ENCODE assay signal across 8 mouse cellular contexts in genomic region chr7:98656531-98657221, GRCm38 (mm10). TPM values are rescaled to one million over a fixed set of nuclear protein-coding genes. Genes with fewer than 3 reads are reported as not detected.
DNase-seq lines count a peak whose midpoint lies in the region; ATAC-seq and TF ChIP-seq lines count a peak whose summit lies in the region.

Emsy (minus strand) TSS chr7:98656783.

- ATAC-seq in activated CD4-positive, CD25-positive, alpha-beta regulatory T cell, adult 4 months: peak; percentile 84

- H3K9me3 ChIP-seq in megakaryocyte, embryonic 14.5 days: no peaks in the 10 kb centered on the region

- H3K27ac ChIP-seq in cortical plate, adult 2 months (ENCODE audit: insufficient read depth, low read length): peak within 1 kb of the TSS; percentile 78

- peaks cover 1% of the 10 kb centered on the region; the same call in 1 of the 2 replicates for H3K4me1 ChIP-seq in cortical plate, adult 2 months (ENCODE audit: control insufficient read depth, insufficient read depth, low read length)
- H3K4me1 ChIP-seq in megakaryocyte, embryonic 14.5 days: peaks cover 35% of the 10 kb centered on the region

- H3K27me3 ChIP-seq in megakaryocyte, embryonic 14.5 days (replicated peaks): no peaks in the 10 kb centered on the region

- TF ChIP-seq CTCF in cortical plate, adult 2 months (IDR thresholded peaks at IDR 0.05; ENCODE audit: extremely low read depth, insufficient read depth, low read length): no peak

- H3K4me3 ChIP-seq in cortical plate, adult 2 months (ENCODE audit: insufficient read depth, low read length): peak within 1 kb of the TSS; percentile 67
- H3K4me3 ChIP-seq in megakaryocyte, embryonic 14.5 days (replicated peaks): peak within 1 kb of the TSS; percentile 97

- H3K36me3 ChIP-seq in megakaryocyte, embryonic 14.5 days (replicated peaks; ENCODE audit: low read length): peaks cover 39% of the 10 kb centered on the region

- TF ChIP-seq POLR2A in cortical plate, adult 2 months (IDR thresholded peaks at IDR 0.05; ENCODE audit: extremely low read depth, insufficient read depth, low read length): peak; percentile 93

- DNase-seq in gastrocnemius, adult 8-10 months (ENCODE audit: low spot score in 2 of 2): peak; percentile 88 to 94
- peak; percentile 95 for DNase-seq in hindlimb bud, embryonic 11.5 days (ENCODE audit: extremely low spot score, low read depth, low spot score)
- peak; percentile 85 to 98 for DNase-seq in left cerebral cortex, adult 8-10 months (ENCODE audit: low spot score in 2 of 2)
- peak; percentile 97 to 99 for DNase-seq in right cerebral cortex, postnatal 10 days (ENCODE audit: low spot score in 2 of 2)
- DNase-seq in urinary bladder, postnatal 36 days (ENCODE audit: low spot score in 2 of 2): peak; percentile 85 to 94

RNA-seq across cellular contexts. Expression of gene Emsy, which starts in this region (rescaled TPM):
- 10 to 100 TPM; 56.4 to 59.1 TPM for polyA plus RNA-seq in activated CD4-positive, CD25-positive, alpha-beta regulatory T cell, adult 4 months (2017; shearing (Covaris generic))
- polyA plus RNA-seq in cortical plate, adult 2 months (2012; rRNA removed): 46.9 and 50.9 TPM in 2 replicates
- 10 to 100 TPM; 14.1 to 16.4 (median 14.5) TPM for total RNA-seq in gastrocnemius, adult 8-10 months (2022)
- total RNA-seq in left cerebral cortex, adult 8-10 months (2022): 10 to 100 TPM; 56.6 to 65.0 (median 59.1) TPM
- 2.4 and 2.9 TPM in 2 replicates for polyA plus RNA-seq in megakaryocyte, embryonic 14.5 days (2012; ENCODE audit: insufficient read depth, low replicate concordance)

Comparison
In these comparisons a context has a peak if more than half of its experiments do, and no peak if none do; other contexts are left out.
1. Peak in every context shown above with its lines: DNase-seq, ATAC-seq, H3K4me3 ChIP-seq and H3K27ac ChIP-seq.
2. RNA of gene Emsy (polyA plus RNA-seq): 56.4 to 59.1 TPM in activated CD4-positive, CD25-positive, alpha-beta regulatory T cell, adult 4 months and 46.9 to 50.9 TPM in cortical plate, adult 2 months; 2.4 to 2.9 TPM in megakaryocyte, embryonic 14.5 days; every median in the first group is over 10 times any median in the second.